Mouse (Mus musculus): Measurements from ENCODE around the gene Mrps6.
A peak's percentile ranks its signal among the peaks of the same experiment; 100 is the strongest.

Mrps6 gene

GRCm38 (mm10) chr16:92057852-92058643, at the start of gene Mrps6, which contains the start of the genes Gm49711 and Slc5a3:
TSS of gene Mrps6 (plus strand) at chr16:92058270.
TSS of gene Gm49711 (plus strand) at chr16:92058316.
TSS of gene Slc5a3 (plus strand) at chr16:92058322.
- peak; percentile 80 to 82 for DNase-seq

- no peak for DNase-seq
Observed at GRCm38 (mm10) chr16:92009586-92009985, 48.5 kb upstream of the Mrps6 start.

DNA sequence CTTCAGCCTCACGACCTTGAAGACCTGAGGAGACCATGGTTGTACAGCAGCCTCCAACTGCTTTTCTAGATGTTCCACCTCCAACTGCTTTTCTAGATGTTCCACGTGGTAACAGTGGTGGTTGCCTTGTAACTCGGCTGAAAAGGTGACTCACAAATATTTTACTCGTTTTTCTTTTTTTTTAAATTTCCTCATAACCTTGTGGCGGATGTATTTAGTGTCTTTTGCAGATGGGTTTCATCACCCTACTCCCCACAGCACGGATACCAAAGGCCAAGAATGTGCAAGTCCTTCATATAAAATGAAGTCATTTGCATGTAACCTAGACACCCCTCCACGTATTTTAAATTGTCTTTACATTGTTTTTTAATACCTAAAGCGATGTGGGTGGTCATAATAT, 41.3 kb upstream of the Mrps6 start:
- DNase-seq, result no peak

GRCm38 (mm10) chr16:92019141-92020118, 38.6 kb upstream of the Mrps6 start:
- peak in 1 of 2 experiments; percentile 24 for DNase-seq

- no peak for DNase-seq
Observed at GRCm38 (mm10) chr16:92021656-92022400, 36.2 kb upstream of the Mrps6 start.

GRCm38 (mm10) chr16:92022494-92023283, 35.4 kb upstream of the Mrps6 start:
- no peak for DNase-seq

GRCm38 (mm10) chr16:92033286-92033685, 24.8 kb upstream of the Mrps6 start:
- no peak for DNase-seq

DNA sequence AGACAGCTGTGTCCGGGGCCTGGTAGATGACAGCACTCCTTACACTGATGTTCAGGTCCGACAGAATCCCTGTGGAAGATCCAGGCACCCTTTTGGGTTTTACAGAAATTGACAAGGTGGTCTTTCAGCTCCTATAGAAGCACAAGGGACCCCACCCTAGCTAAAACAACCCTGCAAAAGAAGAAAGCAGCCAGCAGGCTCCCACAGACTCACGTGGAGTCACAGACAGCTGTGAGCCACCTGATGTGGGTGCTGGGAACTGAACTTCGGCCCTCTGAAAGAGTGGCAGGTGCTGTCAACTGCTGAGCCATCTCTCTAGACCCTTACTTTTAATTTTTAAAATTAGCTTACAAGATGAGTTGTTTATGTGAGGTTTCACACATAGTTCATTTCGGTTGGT, 23.4 kb upstream of the Mrps6 start:
- DNase-seq, result no peak

DNA sequence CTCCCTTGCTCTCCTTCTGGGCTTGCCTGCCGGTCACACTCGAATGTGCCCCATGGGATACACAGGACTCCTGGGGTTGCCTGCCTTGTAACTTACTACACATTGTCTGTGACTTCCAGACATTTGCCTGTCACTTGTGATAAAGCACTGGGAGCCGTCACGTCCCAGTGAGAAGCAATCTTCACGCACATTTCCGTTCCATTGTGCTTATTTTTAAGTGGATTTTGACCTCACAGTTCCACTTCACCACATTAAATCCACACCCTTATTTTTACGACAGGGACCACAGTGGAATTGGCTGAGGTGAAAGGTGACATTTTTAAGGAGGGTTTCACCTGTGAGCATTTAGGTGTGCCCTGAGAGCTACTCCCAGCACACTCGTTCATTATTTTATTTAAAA, 21.4 kb upstream of the Mrps6 start:
- no peak for DNase-seq

GRCm38 (mm10) chr16:92037891-92038607, 20.0 kb upstream of the Mrps6 start:
- peak; percentile 11 to 26 for DNase-seq

DNA sequence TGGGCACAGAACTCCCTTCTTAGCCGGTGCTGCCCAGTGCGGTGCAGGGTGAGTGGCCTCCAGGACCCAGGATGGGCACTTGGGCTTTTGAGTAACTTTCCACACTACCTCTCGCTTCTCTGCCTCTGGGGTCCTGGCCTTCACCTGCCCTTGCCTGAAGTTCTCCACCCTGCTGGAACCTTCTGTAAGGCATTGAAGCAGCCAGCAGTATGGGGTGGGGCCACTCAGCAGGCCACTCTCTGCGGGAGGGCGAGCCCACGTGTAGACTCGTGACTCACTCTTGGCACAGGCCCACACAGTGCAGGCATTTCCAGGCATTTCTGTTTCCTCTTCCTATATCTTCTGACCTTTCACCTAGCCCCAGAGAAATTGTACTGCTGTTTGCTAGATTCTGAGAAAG, 18.6 kb upstream of the Mrps6 start:
- peak; percentile 35 to 37 for DNase-seq

GRCm38 (mm10) chr16:92039966-92040365, 18.1 kb upstream of the Mrps6 start:
- DNase-seq, result no peak

DNA sequence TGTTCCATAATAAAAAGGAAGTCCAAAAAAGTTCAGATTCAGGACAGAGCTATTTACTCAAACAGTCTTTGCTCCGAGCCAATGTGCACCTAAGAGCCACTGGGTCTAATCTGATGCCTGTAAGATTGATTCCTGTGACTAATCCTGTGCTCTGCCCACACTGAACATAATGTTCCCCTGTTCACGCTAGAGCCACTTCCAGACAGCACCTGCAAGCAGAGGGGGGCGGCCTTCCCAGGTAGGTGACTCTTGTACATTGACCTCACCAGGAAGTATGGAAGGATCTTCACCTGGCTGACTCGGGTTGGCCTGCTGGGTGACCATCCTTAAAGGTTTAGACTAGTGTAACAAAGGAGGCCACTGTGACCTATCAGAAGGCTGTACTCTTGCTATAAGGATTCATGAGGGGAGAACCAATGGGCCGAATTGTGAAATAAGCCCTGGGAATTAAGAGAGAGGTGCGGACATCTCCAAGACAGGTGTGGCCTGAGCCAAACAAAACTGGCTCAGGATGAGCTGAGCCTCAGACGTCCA, 6.2 kb upstream of the Mrps6 start:
- DNase-seq, result no peak

GRCm38 (mm10) chr16:92052569-92052968, 5.5 kb upstream of the Mrps6 start:
- peak; percentile 16 to 21 for DNase-seq

DNA sequence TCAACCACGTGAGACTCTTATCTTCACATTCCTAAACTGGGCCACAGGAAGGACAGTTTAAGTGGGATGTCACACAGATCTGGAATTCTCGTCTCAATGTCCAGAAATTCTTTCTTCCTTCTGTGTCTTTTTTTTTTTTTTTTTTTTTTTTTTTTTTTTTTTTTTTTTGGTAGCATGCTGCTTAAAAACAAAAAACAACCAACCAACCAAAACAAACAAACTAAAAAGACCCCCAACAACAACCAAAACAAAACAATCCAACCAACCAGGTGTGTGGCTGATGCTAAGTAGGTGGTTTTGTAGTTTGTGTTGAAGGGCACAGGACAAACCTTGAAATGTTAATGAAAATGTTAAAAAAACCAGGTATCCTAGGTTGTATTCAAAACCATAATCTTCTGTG, 1.4 kb upstream of the Mrps6 start:
- DNase-seq, result no peak

DNA sequence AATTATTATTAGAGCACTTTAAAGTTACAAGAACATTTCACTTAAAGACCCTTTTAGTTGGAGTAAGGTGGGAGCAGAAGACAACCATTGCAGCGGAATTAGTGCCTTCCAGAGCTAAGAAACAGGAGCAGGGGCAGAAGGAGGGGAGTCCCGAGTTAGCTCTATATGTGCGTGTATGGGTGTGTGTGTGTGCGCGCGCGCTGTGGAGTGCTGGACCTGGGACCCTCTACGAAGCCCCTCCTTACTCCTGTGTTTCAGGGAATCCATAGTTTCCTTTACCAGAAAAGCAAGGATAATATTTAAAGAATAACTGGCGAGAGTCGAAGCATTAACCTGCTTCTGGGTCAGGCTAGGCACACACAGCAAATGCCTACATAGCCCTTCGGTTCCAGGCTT, 616 bp upstream of the Mrps6 start:
- no peak for DNase-seq

- peak; percentile 5 to 11 for DNase-seq
Observed at GRCm38 (mm10) chr16:92058644-92059620, 862 bp downstream of the Mrps6 start.

DNA sequence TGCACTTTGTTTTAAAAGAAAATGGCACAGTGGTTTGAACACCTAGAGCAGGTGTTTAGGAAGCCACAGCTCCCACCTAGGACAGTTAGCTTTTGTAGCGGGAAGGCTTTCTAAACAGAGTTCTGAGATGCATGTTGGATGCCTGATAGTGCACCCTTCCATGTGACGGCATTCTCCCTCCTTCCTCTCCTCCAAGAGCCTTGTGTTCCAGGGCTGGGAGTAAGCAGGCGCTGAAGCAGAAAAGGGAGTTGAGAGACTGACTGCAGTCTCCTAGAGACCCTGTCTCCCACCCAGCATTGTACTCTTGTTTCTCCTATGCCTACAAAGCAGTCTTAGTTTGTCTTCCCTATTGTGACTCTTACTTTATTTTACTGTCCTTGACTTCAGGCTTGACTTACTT, 2.1 kb downstream of the Mrps6 start:
- DNase-seq, result no peak

- no peak for DNase-seq
Observed at GRCm38 (mm10) chr16:92061586-92061985, 3.5 kb downstream of the Mrps6 start.

- DNase-seq, result no peak
Observed at GRCm38 (mm10) chr16:92062832-92063231, 4.8 kb downstream of the Mrps6 start.
